Mouse (Mus musculus): ENCODE data around the gene Fbxo24. TPM values are rescaled to one million over a fixed set of nuclear protein-coding genes. Genes with fewer than 3 reads are reported as not detected.
"Not testable (repeated sequence)": the region's sequence is repeated elsewhere in the genome, so short reads cannot be mapped to it uniquely, and the experiment has no call there.

Fbxo24 gene
- polyA plus RNA-seq, 1 experiment from 2014 or later, result 0.21 TPM

DNA sequence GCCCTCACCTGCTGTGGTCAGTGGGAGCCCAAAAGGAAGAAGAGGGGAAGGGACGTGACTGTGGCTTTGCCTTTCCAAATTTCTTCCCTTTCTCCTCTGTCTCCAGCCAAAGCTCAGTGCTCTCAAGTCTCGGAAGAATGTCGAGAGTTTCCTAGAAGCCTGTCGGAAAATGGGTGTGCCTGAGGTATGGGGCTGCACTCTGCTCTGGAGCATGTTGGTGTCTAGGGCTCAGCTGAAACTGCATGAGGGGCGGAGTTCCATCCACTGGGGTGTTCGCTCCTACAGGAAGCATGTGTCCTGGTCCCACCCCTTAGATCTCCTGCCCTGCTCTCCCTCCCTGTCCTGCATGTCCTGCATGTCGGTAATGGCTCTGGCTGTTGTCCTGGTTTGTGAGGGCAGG lies 10.7 kb upstream of the Fbxo24 start:
- peaks cover 79% of the 10 kb centered on the region for H3K36me3 ChIP-seq
- no peaks in the 10 kb centered on the region for H3K4me1 ChIP-seq
- H3K27ac ChIP-seq, result no peak overlapping the region
- H3K9me3 ChIP-seq, result no peaks in the 10 kb centered on the region
- ATAC-seq (ENCODE audit: borderline replicate concordance, extremely low read depth, low FRiP score, low TSS enrichment), result no peak; the same call in 1 of the 2 replicates
- no peak overlapping the region for H3K4me3 ChIP-seq
- H3K9ac ChIP-seq, result no peak overlapping the region
- 64% methylated on average over 7 of the region's 7 CpGs for WGBS
- H3K27me3 ChIP-seq, result peaks cover 7% of the 10 kb centered on the region
- no peak overlapping the region for H3K4me2 ChIP-seq

GRCm38 (mm10) chr5:137633397-137634084 lies 4.7 kb upstream of the Fbxo24 start:
- WGBS, result 66% methylated on average over 12 of the region's 12 CpGs
- no peak overlapping the region for H3K9ac ChIP-seq
- H3K4me1 ChIP-seq, result peaks cover 38% of the 10 kb centered on the region
- H3K4me3 ChIP-seq, result no peak overlapping the region
- peaks cover 50% of the 10 kb centered on the region for H3K36me3 ChIP-seq
- H3K27me3 ChIP-seq, result no peaks in the 10 kb centered on the region
- no peak for ATAC-seq (ENCODE audit: borderline replicate concordance, extremely low read depth, low FRiP score, low TSS enrichment)
- H3K9me3 ChIP-seq, result no peaks in the 10 kb centered on the region
- H3K4me2 ChIP-seq, result no peak overlapping the region
- H3K27ac ChIP-seq, result peak overlapping the region; percentile 24; the same call in 1 of the 2 replicates

DNA sequence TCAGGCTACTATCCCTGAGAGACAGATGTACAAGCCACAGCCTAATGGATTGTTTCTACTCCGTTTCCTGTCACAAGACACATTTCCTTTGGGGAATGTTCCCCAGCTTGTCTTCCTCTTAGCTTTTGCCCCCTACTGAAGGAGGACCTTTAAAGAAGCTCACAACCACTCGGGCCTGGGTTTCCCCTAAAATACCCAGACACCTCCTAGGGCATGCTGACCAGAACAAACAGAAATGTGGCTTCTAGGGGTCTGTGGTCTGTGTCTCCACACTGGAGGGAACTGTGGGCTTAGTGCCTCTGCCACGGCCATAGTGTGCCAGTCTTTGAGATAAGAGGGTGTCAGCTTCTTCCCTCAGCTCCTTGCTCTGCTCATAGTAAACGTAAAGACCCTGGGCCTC lies 2.8 kb upstream of the Fbxo24 start:
- no peaks in the 10 kb centered on the region for H3K27me3 ChIP-seq
- H3K27ac ChIP-seq, result peak overlapping the region; percentile 98
- no peaks in the 10 kb centered on the region for H3K9me3 ChIP-seq
- H3K4me3 ChIP-seq, result peak overlapping the region; percentile 83; the same call in 1 of the 2 replicates
- peaks cover 31% of the 10 kb centered on the region for H3K36me3 ChIP-seq
- no peak for ATAC-seq (ENCODE audit: borderline replicate concordance, extremely low read depth, low FRiP score, low TSS enrichment)
- peak overlapping the region; percentile 76 for H3K4me2 ChIP-seq
- H3K4me1 ChIP-seq, result peaks cover 47% of the 10 kb centered on the region
- H3K9ac ChIP-seq, result peak overlapping the region; percentile 77; the same call in 1 of the 2 replicates
- 44% methylated on average over 4 of the region's 4 CpGs for WGBS

GRCm38 (mm10) chr5:137631171-137631570 lies 2.4 kb upstream of the Fbxo24 start:
- peaks cover 47% of the 10 kb centered on the region for H3K4me1 ChIP-seq
- no peaks in the 10 kb centered on the region for H3K27me3 ChIP-seq
- H3K4me3 ChIP-seq, result peak overlapping the region; percentile 83
- ATAC-seq (ENCODE audit: borderline replicate concordance, extremely low read depth, low FRiP score, low TSS enrichment), result no peak
- H3K4me2 ChIP-seq, result peak overlapping the region; percentile 76
- 55% methylated on average over 9 of the region's 9 CpGs for WGBS
- no peaks in the 10 kb centered on the region for H3K9me3 ChIP-seq
- peaks cover 27% of the 10 kb centered on the region for H3K36me3 ChIP-seq
- peak overlapping the region; percentile 77 for H3K9ac ChIP-seq
- H3K27ac ChIP-seq, result peak overlapping the region; percentile 98

DNA sequence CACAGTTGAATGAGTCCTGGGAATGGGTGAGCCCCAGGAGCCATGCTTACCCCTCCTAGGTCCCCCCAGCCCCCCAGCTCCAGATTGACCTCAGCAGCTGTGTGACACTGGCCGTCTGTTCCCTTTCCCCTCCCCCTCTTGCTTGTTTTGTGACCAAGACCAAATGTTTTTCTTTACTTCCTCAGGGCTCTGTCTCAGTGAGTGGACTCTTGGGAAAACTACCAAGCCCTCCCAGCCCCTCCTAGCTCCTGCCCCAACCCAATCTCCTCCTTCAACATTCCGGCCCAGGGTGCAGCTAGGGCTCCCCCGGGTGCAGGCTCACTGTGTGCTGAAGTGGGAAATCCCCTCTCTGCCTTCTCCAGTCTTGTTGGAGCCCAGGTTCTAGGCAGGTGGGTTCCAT lies 1.8 kb upstream of the Fbxo24 start:
- ATAC-seq (ENCODE audit: borderline replicate concordance, extremely low read depth, low FRiP score, low TSS enrichment), result no peak
- H3K27me3 ChIP-seq, result no peaks in the 10 kb centered on the region
- H3K4me3 ChIP-seq, result peak overlapping the region; percentile 83
- H3K9me3 ChIP-seq, result no peaks in the 10 kb centered on the region
- WGBS, result 12% methylated on average over 3 of the region's 3 CpGs
- peak overlapping the region; percentile 76 for H3K4me2 ChIP-seq
- peaks cover 47% of the 10 kb centered on the region for H3K4me1 ChIP-seq
- peak overlapping the region; percentile 98 for H3K27ac ChIP-seq
- H3K36me3 ChIP-seq, result peaks cover 21% of the 10 kb centered on the region
- peak overlapping the region; percentile 77 for H3K9ac ChIP-seq

- Histone ChIP-seq H3K27me3 (no peaks in the 10 kb centered on the region), H3K4me3 (peak overlapping the region; percentile 83), H3K36me3 (peaks cover 15% of the 10 kb centered on the region), H3K4me1 (peaks cover 47% of the 10 kb centered on the region), H3K9ac (peak overlapping the region; percentile 77), H3K4me2 (peak overlapping the region; percentile 76), H3K9me3 (no peaks in the 10 kb centered on the region), H3K27ac (peak overlapping the region; percentile 98)
- 8% methylated on average over 6 of the region's 6 CpGs for WGBS
- no peak for ATAC-seq (ENCODE audit: borderline replicate concordance, extremely low read depth, low FRiP score, low TSS enrichment)
Observed at GRCm38 (mm10) chr5:137629906-137630545, 1.2 kb upstream of the Fbxo24 start.

- Histone ChIP-seq H3K36me3 (peaks cover 9% of the 10 kb centered on the region), H3K4me2 (peak overlapping the region; percentile 76), H3K4me1 (peaks cover 47% of the 10 kb centered on the region), H3K9me3 (no peaks in the 10 kb centered on the region), H3K4me3 (peak overlapping the region; percentile 83), H3K27ac (peak overlapping the region; percentile 98), H3K9ac (peak overlapping the region; percentile 77), H3K27me3 (no peaks in the 10 kb centered on the region)
- under 1% methylated on average over 23 of the region's 23 CpGs for WGBS
- ATAC-seq (ENCODE audit: borderline replicate concordance, extremely low read depth, low FRiP score, low TSS enrichment), result peak; percentile 33; the same call in 1 of the 2 replicates
Observed at GRCm38 (mm10) chr5:137629306-137629721, 512 bp upstream of the Fbxo24 start.

DNA sequence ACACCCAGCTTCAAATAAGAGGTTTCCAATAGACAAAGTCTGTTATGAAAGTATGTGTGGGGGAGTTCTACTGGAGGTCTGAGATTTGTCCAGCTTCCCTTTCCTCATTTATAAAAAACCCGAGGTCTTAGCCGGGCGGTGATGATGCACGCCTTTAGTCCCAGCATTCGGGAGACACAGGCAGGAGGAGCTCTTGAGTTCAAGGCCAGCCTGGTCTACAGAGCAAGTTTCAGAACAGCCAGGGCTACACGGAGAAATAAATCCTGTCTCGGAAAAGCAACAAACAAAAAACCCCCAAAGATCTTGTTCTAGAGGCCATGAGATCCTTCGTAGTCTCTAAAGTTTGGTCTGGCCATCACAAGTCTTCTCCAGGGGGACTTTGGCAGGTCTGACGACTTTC lies 811 bp downstream of the Fbxo24 start:
- H3K27me3 ChIP-seq, result no peaks in the 10 kb centered on the region
- WGBS, result 1% methylated on average over 9 of the region's 9 CpGs

GRCm38 (mm10) chr5:137623937-137624530 lies 4.8 kb downstream of the Fbxo24 start:
- Histone ChIP-seq H3K4me3 (no peak overlapping the region), H3K27ac (no peak overlapping the region), H3K9me3 (no peaks in the 10 kb centered on the region), H3K27me3 (no peaks in the 10 kb centered on the region), H3K9ac (no peak overlapping the region), H3K4me2 (no peak overlapping the region), H3K36me3 (no peaks in the 10 kb centered on the region), H3K4me1 (peaks cover 9% of the 10 kb centered on the region)
- no peak for ATAC-seq (ENCODE audit: borderline replicate concordance, extremely low read depth, low FRiP score, low TSS enrichment)
- 74% methylated on average over 10 of the region's 11 CpGs for WGBS

More for the DNA sequence above, 811 bp downstream of the Fbxo24 start:
- Histone ChIP-seq H3K36me3 (no peaks in the 10 kb centered on the region), H3K4me2 (peak overlapping the region; percentile 78), H3K9ac (peak overlapping the region; percentile 38), H3K27ac (peak overlapping the region; percentile 79), H3K9me3 (no peaks in the 10 kb centered on the region), H3K4me3 (peak overlapping the region; percentile 47), H3K4me1 (peaks cover 37% of the 10 kb centered on the region)
- no peak for ATAC-seq (ENCODE audit: borderline replicate concordance, extremely low read depth, low FRiP score, low TSS enrichment)

DNA sequence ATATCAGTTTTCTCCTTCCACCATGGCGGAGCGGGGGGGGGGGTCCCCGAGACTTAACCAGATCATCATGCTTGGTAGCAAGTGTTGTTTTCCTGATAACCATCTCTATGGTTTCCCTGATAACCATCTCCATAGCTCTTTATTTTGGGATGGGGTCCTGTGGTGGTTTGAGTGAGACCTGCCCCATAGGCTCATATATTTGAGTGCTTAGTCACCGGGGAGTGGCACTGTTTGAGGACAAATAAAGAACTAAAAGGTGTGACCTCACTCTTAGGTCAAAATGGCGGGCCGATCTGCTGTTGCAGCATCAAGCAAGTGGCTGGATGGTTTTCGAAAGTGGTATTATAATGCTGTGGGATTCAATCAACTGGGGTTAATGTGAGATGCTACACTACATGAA lies 13.5 kb downstream of the Fbxo24 start:
- H3K9ac ChIP-seq, result no peak overlapping the region
- no peaks in the 10 kb centered on the region for H3K27me3 ChIP-seq
- H3K36me3 ChIP-seq, result no peaks in the 10 kb centered on the region
- H3K4me1 ChIP-seq, result peaks cover 28% of the 10 kb centered on the region
- no peaks in the 10 kb centered on the region for H3K9me3 ChIP-seq
- WGBS, result 74% methylated on average over 7 of the region's 7 CpGs
- no peak for ATAC-seq (ENCODE audit: borderline replicate concordance, extremely low read depth, low FRiP score, low TSS enrichment)
- no peak overlapping the region for H3K4me2 ChIP-seq
- H3K4me3 ChIP-seq, result no peak overlapping the region
- no peak overlapping the region for H3K27ac ChIP-seq

DNA sequence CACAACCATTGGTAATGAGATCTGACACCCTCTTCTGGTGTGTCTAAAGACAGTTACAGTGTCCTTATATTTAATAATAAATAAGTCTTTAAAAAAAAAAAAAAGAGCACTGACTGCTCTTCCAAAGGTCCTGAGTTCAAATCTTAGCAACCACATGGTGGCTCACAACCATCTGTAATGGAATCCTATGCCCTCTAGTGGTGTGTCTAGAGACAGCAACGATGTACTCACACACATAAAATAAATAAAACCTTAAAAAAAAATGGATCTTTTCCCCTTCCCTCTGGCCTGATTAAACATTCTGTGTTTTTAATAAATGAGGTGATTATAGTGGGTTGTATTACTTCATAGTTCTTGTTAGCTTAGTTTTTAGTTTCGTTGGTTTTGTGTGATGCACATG lies 13.9 kb downstream of the Fbxo24 start:
- not testable (repeated sequence) for H3K27me3 ChIP-seq, H3K9ac ChIP-seq
- WGBS, result 62% methylated on average over 2 of the region's 2 CpGs

GRCm38 (mm10) chr5:137613550-137613949 lies 15.3 kb downstream of the Fbxo24 start, which contains the start of gene Pcolce:
TSS of gene Pcolce (minus strand) at chr5:137613784.
- Histone ChIP-seq H3K4me3 (no peak within 1 kb of the TSS), H3K9me3 (no peaks in the 10 kb centered on the region), H3K4me2 (no peak within 1 kb of the TSS), H3K27me3 (no peaks in the 10 kb centered on the region), H3K27ac (no peak within 1 kb of the TSS), H3K9ac (no peak within 1 kb of the TSS), H3K36me3 (no peaks in the 10 kb centered on the region), H3K4me1 (peaks cover 44% of the 10 kb centered on the region)
- no peak for ATAC-seq (ENCODE audit: borderline replicate concordance, extremely low read depth, low FRiP score, low TSS enrichment)
- 46% methylated on average over 11 of the region's 11 CpGs for WGBS

More for the DNA sequence above, 13.9 kb downstream of the Fbxo24 start:
- H3K4me1 ChIP-seq, result peaks cover 32% of the 10 kb centered on the region
- not testable (repeated sequence) for H3K4me2 ChIP-seq; ATAC-seq (ENCODE audit: borderline replicate concordance, extremely low read depth, low FRiP score, low TSS enrichment); H3K9me3 ChIP-seq; H3K36me3 ChIP-seq; H3K27ac ChIP-seq; H3K4me3 ChIP-seq

All from lung, embryonic 15.5 days (tissue).